Mouse (Mus musculus) heart, adult 9 months (tissue): ENCODE results near the gene Vmn1r209.
"Not testable (repeated sequence)": the region's sequence is repeated elsewhere in the genome, so short reads cannot be mapped to it uniquely, and the experiment has no call there.

Experiments used
- DNase-seq, 2 experiments: peaks; one replicate each; pipeline ENCODE4 v3.0.0; 2022; ENCODE audit warnings: low spot score in 2 of 2

Gene Vmn1r209

GRCm38 (mm10) chr13:22809582-22809981 is at the start of gene Vmn1r209:
Gene Vmn1r209, minus strand, starts transcription at chr13:22809682.
- DNase-seq: not testable (repeated sequence)

GRCm38 (mm10) chr13:22857461-22857860 is 48.0 kb upstream of the Vmn1r209 start, which contains the start of gene Vmn1r211:
Gene Vmn1r211, minus strand, starts transcription at chr13:22857561.
- DNase-seq: no peak

DNA sequence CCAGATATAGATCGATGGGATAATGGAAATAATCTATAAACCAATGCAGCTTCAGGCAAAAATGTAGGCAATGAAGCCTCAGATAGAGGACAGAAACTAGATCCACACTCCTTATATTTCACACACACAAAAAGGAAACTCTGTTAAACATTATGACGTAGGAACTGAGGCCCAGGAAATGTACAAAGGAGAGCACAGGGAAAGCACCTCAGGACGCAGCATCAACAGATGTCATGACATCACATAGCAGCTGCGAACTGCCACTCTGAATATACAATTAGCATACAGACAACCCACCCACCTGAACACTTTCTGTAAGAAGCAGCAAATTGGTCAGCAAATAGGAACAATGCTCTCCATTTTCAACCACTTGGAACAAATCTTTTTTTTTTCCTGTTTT is 45.3 kb upstream of the Vmn1r209 start:
- DNase-seq: no peak

GRCm38 (mm10) chr13:22846798-22847197 is 37.3 kb upstream of the Vmn1r209 start:
- no peak for DNase-seq

GRCm38 (mm10) chr13:22844304-22844703 is 34.8 kb upstream of the Vmn1r209 start:
- not testable (repeated sequence) for DNase-seq

GRCm38 (mm10) chr13:22831248-22831647 is 21.8 kb upstream of the Vmn1r209 start, which contains the start of gene Vmn1r210:
Gene Vmn1r210, minus strand, starts transcription at chr13:22831348.
- no peak for DNase-seq

DNA sequence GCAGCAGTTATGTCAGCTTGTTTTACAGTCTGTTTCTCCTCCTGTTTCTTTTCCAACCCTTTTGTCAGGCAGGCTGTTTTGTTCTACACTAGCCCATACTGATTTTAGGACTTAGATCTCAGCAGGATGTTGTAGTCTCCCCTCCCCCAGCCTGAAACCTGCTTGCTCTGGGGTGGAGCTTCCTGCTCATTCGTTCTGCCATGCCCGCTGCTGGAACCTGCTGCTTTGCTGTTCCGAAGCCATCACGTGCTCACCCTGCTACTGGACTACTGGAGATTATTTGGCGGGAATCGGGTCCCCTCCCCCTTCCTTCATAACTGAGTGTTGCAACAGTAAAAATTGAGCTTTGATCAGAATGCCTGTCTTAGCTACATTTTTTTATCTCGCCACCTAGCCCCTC is 19.9 kb upstream of the Vmn1r209 start:
- not testable (repeated sequence) for DNase-seq

- DNase-seq: not testable (repeated sequence)
These were observed 12.1 kb upstream of the Vmn1r209 start for GRCm38 (mm10) chr13:22821601-22822000.

DNA sequence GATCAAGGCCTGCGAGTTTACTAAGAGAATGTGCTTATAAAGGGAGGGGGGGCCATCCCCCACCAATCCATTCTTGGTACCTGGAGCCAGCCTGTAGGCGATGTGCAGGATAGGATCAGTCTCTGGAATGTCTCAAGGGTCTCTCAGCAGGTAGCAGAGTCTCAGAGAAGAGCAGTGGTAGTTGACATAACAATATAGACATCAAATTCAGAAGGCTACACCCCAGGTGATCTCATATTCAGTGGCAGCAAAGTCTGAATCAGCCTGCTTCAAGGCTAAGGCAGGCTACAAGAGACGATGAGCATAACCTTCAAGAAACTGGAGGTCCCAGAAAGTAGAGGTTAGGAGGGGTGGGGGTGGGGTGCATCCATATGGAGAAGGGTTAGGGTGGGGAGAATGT is 21.4 kb downstream of the Vmn1r209 start:
- not testable (repeated sequence) for DNase-seq

- not testable (repeated sequence) for DNase-seq
These were observed 25.3 kb downstream of the Vmn1r209 start for GRCm38 (mm10) chr13:22784159-22784558.

GRCm38 (mm10) chr13:22777300-22777699 is 32.2 kb downstream of the Vmn1r209 start, which contains the start of gene Vmn1r208:
Gene Vmn1r208, minus strand, starts transcription at chr13:22777400.
- not testable (repeated sequence) for DNase-seq

- DNase-seq: not testable (repeated sequence)
These were observed 37.9 kb downstream of the Vmn1r209 start for GRCm38 (mm10) chr13:22771592-22771991.
